Mouse (Mus musculus): ENCODE results near the gene Macrod2.

Gene Macrod2

DNA sequence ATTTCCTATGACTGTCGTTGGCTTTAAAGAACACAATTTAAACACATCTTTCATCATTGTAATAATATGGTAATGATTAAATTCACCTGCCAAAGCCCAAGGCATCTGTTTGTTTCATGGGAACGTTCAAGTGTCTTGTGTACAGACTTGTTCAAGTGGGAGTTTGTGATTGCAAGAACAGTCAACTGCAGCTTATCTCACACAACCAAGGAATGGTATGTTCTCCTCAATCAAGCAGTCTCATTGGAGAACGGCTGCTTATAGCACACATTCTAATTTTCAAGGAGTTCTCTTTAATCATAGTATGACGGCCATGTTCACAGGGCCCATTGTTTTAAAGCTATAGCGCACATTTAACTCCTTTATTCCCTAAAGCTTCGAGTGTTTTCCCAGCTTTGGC is 904.1 kb downstream of the Macrod2 start:
- no peak for DNase-seq (ENCODE audit: low read depth, low spot score)

GRCm38 (mm10) chr2:141301030-141301429 is 905.9 kb downstream of the Macrod2 start:
- DNase-seq (ENCODE audit: low read depth, low spot score) = no peak

- DNase-seq (ENCODE audit: low read depth, low spot score) = no peak
Measured at GRCm38 (mm10) chr2:141308406-141308805, 913.3 kb downstream of the Macrod2 start.

- no peak for DNase-seq (ENCODE audit: low read depth, low spot score)
Measured at GRCm38 (mm10) chr2:141312136-141312948, 917.2 kb downstream of the Macrod2 start.

DNA sequence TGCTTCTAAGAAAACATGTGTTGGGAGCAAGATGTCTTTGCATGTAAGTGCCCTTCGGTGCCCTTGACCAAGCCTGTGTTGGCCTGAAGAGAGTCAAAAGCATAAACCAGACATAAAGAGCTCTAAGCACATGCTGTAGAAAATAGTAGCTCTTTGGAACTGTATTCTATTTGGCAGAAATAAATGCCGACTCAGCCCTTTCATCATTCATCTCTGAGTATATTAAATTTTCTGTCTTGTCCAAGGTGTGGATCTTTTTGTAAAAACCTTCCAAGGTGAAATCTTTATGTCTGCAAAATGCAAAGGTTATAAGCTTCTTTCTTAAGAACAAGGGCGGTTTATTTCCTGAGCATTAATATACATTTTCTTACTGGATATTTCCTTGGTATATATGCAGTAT is 920.2 kb downstream of the Macrod2 start:
- no peak for DNase-seq (ENCODE audit: low read depth, low spot score)

DNA sequence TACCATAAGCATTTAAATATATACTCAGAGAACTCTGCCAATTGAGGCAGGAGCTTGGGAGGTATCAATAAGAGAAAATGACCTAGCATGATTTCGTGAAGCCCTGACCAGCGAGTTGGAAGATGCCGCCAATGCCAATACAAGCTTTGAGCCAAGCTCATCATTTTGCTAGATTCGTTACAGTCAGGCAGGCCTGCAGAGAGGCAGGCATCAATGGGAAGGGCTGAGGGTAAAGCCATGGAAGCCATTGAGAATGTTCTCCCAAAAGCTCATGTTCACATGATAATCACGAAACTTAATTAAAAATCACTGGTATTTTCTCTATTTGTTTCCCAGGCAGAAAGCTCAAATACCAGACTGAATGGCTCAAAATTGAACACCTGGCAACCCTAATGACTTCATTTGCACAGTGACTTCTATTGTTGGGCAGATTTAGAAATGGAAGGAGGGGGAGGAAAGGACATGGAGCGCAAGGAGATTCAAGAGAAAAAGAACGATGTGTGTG is 928.9 kb downstream of the Macrod2 start:
- no peak for DNase-seq (ENCODE audit: low read depth, low spot score)

DNA sequence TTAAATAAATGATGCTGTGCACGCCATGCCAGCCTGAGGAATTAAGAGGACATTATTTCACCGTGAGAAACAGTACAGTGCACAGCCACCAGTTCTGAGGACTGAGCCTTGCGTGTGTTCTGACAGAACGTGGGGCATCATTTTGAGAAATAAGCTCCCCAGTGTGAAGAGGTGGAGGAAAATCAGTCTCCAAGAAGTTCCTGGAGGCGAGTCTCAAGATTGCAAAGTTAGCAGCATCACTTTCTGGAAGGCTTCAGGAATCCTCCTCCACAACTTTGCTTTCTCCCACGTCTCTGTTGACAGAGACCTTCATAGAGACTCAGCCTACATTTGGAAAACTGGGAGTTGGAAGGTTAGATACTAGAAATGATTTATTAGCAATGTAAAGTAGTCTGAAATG is 932.2 kb downstream of the Macrod2 start:
- no peak for DNase-seq (ENCODE audit: low read depth, low spot score)

DNA sequence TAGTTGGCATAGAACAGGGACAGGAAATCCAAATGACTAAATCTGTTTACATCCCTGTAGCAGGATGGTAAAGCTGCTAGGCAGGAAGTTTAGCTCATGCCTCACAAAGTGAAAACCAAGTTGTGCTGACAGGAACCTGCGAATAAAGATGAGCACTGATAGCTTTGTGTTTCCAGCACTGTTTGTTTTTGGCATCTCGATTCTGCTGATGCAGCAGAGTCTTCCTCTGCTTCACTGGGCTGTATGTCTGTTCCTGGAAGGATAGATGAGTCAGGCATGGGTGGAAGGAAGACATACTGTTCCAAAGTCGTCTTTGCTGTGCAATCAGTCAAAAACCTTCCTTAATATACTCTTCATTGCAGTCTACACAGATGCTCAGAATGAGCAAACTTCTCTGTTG is 942.6 kb downstream of the Macrod2 start:
- DNase-seq (ENCODE audit: low read depth, low spot score) = no peak

DNA sequence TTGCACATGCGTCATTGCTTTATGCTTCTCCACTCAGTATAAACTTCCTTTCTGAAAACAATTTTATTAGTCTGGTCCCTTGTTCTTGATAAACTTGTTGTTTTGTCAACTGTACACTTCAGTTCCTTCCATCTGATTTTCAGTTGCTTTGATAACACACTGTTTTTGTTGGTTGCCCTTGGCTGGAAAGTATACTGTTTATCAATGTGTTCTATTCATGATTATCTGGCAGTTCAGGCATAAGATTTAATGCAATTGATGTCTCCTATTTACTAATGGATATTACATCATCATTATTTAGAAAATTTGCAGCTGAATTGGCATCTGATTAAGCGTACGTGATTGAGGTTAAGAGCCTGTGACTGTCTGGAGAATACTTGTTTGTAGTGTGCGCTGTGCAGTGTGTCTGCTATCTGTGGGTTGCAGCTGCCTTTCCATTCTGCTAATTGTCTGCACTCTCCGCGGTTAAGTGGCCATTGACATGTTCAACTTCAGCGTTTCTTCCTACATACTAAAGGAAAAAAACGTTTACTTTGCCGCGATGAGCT is 949.0 kb downstream of the Macrod2 start:
- DNase-seq (ENCODE audit: low read depth, low spot score) = no peak

DNA sequence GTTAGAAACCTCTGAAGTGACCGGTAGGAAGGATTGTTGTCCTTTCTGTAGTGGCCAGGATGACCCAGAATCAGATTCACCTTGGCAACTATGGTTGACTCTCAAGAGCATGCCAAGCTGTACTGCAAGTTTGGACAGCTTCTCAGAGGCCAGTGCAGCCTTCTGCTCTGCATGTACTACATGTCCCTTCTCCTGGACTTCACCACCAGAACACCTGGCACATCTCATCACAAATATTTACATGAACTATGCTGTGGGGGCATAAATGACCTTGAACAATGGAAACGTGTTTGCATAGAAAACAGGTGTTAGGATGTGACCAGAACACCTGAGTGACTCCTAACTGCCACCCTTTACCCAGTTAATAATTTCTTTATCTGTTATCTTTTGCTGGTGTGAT is 957.5 kb downstream of the Macrod2 start:
- DNase-seq (ENCODE audit: low read depth, low spot score) = no peak

DNA sequence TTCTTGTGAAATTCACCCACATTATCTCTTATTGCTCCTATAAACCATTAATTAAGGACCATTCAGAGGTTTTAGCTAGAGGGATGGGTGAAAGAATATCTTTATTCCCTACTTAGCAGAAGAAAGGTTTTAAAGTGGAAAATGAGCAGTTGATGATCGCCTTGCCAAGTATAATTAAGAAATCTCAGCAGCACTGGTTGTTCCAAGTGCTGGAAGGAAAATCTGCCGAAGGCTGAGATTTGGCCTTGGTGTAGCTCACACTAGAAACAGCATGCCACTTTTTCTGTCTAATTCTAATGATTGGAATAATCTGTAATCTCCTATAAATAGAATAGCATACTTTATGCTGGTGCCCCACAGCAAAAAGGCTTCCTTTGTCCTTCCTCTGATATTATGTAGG is 993.5 kb downstream of the Macrod2 start:
- DNase-seq (ENCODE audit: low read depth, low spot score) = no peak

DNA sequence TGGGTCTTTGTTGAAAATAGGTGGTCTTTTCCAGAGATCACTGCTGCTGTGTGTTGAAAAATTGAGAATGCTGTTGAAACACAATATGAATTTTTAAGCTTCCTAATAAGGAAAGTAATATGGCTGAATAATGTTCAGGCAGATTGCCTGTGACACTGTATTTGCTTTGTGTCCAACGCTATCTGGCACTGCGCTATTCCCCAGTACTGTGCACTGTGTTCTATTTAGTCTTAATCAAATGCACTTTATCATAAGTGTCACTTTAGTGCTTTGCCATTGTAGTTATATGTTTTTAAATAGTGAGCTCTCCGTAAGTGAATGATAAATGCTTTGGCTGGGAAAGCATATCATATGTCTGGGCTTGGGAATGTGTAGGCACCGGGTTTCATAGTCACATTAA is 996.1 kb downstream of the Macrod2 start:
- DNase-seq (ENCODE audit: low read depth, low spot score) = no peak

DNA sequence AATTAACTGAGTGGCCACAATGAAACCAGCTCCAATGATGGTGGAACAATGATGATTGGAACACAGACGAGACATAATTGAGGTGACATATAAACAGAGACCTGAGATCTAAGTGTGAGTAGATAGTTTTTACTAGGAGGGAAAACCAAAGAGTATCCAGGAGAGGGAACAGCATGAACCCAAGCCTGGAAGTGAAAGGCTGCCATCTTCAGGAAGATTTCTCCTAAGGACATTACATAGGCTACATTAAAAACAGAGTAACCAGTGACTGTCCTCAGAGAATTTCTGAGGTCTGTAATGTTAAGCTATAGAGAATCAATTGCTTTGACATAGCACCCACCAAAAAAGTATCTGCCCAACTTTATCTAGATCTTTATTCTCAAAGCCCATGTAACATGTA is 999.7 kb downstream of the Macrod2 start:
- DNase-seq (ENCODE audit: low read depth, low spot score) = no peak

DNA sequence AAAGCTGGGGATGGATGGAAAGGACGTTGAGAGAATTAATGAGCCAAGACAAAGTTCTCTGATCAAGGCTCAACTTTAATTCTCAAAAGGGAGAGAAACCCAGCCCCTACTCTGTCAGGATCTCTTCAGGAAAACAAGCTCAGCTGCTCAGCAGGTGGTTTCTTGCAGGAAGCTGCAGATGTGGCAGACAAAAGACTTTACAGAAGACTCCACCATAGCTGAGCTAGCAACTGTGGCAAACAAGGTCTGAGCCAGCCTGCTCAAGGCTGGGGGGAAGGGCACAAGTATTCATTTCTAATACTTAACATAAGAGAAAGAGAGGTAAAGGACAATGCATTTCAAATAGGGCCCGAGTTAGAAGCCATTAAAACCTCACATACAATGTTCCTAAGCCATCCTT is 1013.7 kb downstream of the Macrod2 start:
- no peak for DNase-seq (ENCODE audit: low read depth, low spot score)

DNA sequence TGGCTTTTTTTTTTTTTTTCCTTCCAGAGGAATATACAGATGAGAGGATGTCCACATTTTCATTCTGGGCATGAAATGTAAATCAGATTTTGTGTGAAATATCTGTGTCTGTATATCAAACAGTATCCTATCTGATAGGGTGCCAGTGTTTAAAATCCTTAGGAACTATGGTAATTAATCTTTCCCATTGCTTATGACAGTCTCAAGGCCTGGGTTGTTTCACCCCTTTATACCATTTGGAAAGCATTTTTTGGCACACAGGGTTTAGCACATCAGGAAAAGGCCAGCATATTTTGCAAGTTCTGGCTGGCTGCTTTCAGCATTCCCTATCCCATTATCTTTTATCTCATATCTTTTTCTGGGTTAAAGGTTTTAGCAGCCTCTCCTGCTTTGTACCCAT is 1021.3 kb downstream of the Macrod2 start:
- no peak for DNase-seq (ENCODE audit: low read depth, low spot score)

DNA sequence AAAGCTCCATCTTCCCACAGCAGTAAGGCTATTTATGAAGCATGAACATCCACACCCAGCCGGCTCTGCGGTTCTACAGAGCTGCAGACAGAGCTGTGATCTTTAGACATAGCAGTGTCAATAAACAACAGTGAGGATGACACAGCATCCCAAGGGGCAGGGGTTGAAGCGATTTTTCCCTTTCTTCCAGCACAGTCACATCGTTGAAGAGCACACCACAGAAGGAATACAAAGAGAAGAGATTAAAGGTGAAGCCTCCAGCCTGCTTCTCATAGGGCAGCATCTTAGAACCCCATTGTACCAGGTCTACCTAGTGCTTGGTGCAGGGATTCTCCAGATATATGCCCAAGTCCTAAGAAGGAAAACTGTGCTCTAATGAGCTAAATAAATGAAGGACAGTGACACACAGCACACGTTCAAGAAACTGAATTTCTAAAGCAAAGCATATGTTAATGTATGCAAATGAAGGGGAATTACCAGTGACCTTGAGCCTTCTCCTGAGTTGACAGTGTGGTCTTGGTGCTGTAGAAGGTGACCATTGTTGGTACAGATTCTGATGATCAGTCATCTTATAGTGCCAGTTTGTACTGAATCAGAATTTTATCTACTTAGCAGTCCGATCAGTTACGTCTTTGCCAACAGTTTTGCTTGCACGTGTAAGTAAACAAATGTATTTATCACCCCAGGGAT is 1021.9 kb downstream of the Macrod2 start:
- DNase-seq (ENCODE audit: low read depth, low spot score) = no peak

DNA sequence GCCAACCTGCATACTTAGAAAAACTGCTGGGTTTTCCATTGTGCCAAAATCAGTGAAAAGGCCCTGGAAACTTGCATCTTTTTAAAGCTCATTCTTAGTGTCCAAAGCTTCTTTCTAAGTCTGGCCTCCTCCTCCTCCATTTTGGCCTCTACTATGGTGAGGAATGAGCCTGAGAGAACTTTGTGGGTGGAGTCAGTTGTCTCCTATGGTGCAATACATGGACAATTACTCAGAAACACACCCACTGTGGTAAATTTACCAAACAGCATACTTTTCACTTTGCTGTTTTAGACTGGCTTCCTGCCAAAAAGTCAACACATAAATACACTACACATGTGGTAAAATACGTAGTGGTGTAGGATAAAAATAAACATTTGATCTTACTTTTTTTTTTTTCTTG is 1024.7 kb downstream of the Macrod2 start:
- DNase-seq (ENCODE audit: low read depth, low spot score) = no peak

GRCm38 (mm10) chr2:141434084-141434483 is 1039.0 kb downstream of the Macrod2 start:
- no peak for DNase-seq (ENCODE audit: low read depth, low spot score)

- DNase-seq (ENCODE audit: low read depth, low spot score) = no peak
Measured at GRCm38 (mm10) chr2:141434731-141435570, 1039.8 kb downstream of the Macrod2 start.

DNA sequence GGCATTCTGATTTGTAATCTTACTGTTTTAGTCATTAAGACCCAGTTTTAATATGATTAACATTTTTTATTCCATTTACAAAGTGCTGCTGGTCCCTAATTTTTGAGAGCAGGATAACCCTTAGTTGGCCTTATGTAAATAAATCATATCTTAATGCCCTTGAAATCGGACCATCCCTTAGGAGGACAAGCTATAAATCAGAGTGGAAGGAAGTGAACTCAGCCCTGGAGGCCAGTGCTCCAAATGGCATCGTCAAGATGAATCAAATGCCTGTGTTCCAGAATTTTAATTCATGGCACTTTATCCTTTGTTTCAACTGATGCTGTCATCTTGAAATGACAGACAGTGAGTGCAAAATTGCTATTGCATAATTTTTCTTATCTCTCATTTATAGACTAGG is 1046.8 kb downstream of the Macrod2 start:
- no peak for DNase-seq (ENCODE audit: low read depth, low spot score)

DNA sequence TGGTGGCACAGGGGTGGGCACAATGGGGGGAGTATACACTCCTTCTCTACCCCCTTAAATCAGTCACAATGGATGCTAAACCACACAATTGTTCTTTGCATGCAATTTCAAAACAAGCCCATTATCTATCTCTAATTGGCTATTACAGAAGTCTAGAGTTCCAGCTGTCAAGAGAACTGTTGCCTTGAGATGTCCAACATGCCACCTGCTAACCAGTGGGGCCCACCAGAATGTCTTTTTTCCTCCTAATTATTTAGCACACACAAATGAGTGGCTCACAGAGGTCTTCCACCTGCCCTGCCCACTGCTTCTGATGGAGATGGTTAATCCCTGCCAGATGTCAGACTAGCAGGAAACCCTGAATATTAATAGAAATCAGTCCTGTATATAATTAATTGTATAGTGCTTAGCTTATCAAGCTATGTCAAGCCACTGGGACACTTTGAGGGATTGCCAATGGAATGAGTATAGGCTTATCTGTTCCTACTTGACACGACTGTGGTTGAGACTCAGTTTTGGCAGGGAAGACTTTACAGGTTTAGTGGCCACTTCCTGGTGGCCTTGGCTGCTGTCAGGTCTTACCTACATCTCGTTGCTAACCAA is 1054.1 kb downstream of the Macrod2 start:
- DNase-seq (ENCODE audit: low read depth, low spot score) = no peak
